Mouse (Mus musculus): ENCODE measurements around the gene Rnf213. TPM values are rescaled to one million over a fixed set of nuclear protein-coding genes. Genes with fewer than 3 reads are reported as not detected.
A peak's percentile ranks its signal among the peaks of the same experiment; 100 is the strongest.
"Not testable (repeated sequence)": the region's sequence is repeated elsewhere in the genome, so short reads cannot be mapped to it uniquely, and the experiment has no call there.

The Rnf213 gene
- polyA plus RNA-seq (2015; fragmentation: Nextera tagmentation; extraction: Ambion mirVana) = 18.7 and 20.2 TPM in 2 replicates

- DNase-seq (ENCODE audit: low spot score) = peak; percentile 72
Measured at GRCm38 (mm10) chr11:119392800-119393482, at the start of gene Rnf213. Gene Rnf213 (plus strand): TSS chr11:119393100.

- no peak for DNase-seq (ENCODE audit: low spot score)
Measured at GRCm38 (mm10) chr11:119344178-119344577, 48.7 kb upstream of the Rnf213 start.

GRCm38 (mm10) chr11:119344865-119345264 lies 48.0 kb upstream of the Rnf213 start:
- DNase-seq (ENCODE audit: low spot score) = peak; percentile 35

GRCm38 (mm10) chr11:119347125-119347524 lies 45.8 kb upstream of the Rnf213 start:
- DNase-seq (ENCODE audit: low spot score) = no peak

- no peak for DNase-seq (ENCODE audit: low spot score)
Measured at GRCm38 (mm10) chr11:119352113-119352512, 40.8 kb upstream of the Rnf213 start.

- no peak for DNase-seq (ENCODE audit: low spot score)
Measured at GRCm38 (mm10) chr11:119353946-119354345, 39.0 kb upstream of the Rnf213 start.

- peak; percentile 42 for DNase-seq (ENCODE audit: low spot score)
Measured at GRCm38 (mm10) chr11:119354798-119355442, 38.0 kb upstream of the Rnf213 start.

- peak; percentile 36 for DNase-seq (ENCODE audit: low spot score)
Measured at GRCm38 (mm10) chr11:119355443-119356385, 37.2 kb upstream of the Rnf213 start, which contains the start of the genes Sgsh and Slc26a11. Gene Sgsh (minus strand): TSS chr11:119355536. Gene Slc26a11 (plus strand): TSS chr11:119355557.

GRCm38 (mm10) chr11:119359089-119359488 lies 33.8 kb upstream of the Rnf213 start:
- DNase-seq (ENCODE audit: low spot score) = no peak

- no peak for DNase-seq (ENCODE audit: low spot score)
Measured at GRCm38 (mm10) chr11:119362769-119363533, 29.9 kb upstream of the Rnf213 start.

- DNase-seq (ENCODE audit: low spot score) = peak; percentile 82
Measured at GRCm38 (mm10) chr11:119363534-119364145, 29.3 kb upstream of the Rnf213 start.

GRCm38 (mm10) chr11:119375425-119375824 lies 17.5 kb upstream of the Rnf213 start:
- no peak for DNase-seq (ENCODE audit: low spot score)

GRCm38 (mm10) chr11:119377326-119377725 lies 15.6 kb upstream of the Rnf213 start:
- DNase-seq (ENCODE audit: low spot score) = no peak

GRCm38 (mm10) chr11:119378551-119378950 lies 14.3 kb upstream of the Rnf213 start:
- no peak for DNase-seq (ENCODE audit: low spot score)

- no peak for DNase-seq (ENCODE audit: low spot score)
Measured at GRCm38 (mm10) chr11:119381631-119382337, 11.1 kb upstream of the Rnf213 start.

- no peak for DNase-seq (ENCODE audit: low spot score)
Measured at GRCm38 (mm10) chr11:119382338-119382850, 10.5 kb upstream of the Rnf213 start.

GRCm38 (mm10) chr11:119384904-119385303 lies 8.0 kb upstream of the Rnf213 start:
- peak; percentile 80 for DNase-seq (ENCODE audit: low spot score)

- DNase-seq (ENCODE audit: low spot score) = peak; percentile 30
Measured at GRCm38 (mm10) chr11:119386306-119386705, 6.6 kb upstream of the Rnf213 start.

- not testable (repeated sequence) for DNase-seq (ENCODE audit: low spot score)
Measured at GRCm38 (mm10) chr11:119387273-119387672, 5.6 kb upstream of the Rnf213 start.
